Mouse (Mus musculus) bone marrow, adult 2 months (tissue): ENCODE measurements at regions not wholly inside any gene's neighbourhood (a gene's known extent, or its start where the extent isn't known, plus 50 kb on each side); places are given as distances from the start of the nearest gene placed in this dataset.

Source experiments
- CTCF ChIP-seq: fragments of 200-500 bp; IDR thresholded peaks from 2 replicates; pipeline ENCODE4 v1.5.1; 2011; ENCODE audit warnings: low read length, control low read depth; ENCODE audit not compliant: control insufficient read depth, insufficient read depth
- POLR2A ChIP-seq: fragments of 200-500 bp; IDR thresholded peaks from 2 replicates; pipeline ENCODE4 v1.6.1; 2011; ENCODE audit warnings: low read depth, mild to moderate bottlenecking, control low read depth, low read length, borderline replicate concordance; ENCODE audit not compliant: control insufficient read depth

DNA sequence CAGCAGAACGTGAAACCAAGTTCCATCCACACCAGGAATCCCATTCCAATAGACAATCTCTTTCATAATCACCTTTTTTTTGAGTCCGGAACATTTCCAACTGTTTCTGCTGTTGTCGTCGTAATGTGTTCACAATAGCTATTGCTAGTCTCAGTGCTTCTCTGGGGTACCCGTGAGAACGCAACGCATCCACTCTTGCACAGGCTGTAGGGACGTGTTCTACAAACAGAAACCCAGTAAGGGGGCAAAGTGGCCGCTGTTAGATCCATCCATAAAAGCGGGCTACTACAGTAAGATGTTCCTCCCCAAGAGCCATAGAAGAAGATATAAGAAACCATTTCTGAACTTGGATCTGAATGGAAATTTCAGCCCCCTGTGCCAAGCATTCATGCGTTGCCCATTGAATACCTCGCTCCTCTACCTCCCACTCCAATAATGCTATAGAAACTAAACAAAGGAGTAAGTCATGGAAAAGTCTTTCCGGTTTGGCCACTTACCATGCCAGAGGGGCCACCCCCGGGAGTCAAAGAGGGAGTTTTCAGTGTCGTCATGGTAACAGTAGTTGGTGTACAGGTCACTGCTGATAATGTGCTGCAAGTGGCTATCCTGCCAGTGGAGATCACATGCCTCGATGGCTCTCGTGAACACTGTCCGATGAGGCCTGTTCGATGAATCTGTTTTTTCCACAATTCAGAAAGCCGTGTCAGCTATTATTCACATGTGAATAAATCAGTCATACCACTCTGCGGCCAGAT is 300.6 kb upstream of the Smim15 start:
- TF ChIP-seq CTCF (no peak), POLR2A (no peak)
